Mouse (Mus musculus) embryonic facial prominence, embryonic 10.5 days (tissue): ENCODE data around the gene Tmem208. TPM values are rescaled to one million over a fixed set of nuclear protein-coding genes. Genes with fewer than 3 reads are reported as not detected.
A peak's percentile ranks its signal among the peaks of the same experiment; 100 is the strongest.

Experiments used
- DNase-seq: peaks from one replicate; pipeline ENCODE4 v3.0.0-alpha.2; 2017; ENCODE audit warnings: low spot score
- H3K27ac ChIP-seq: fragments of 300-500 bp; sonication (generic); replicated peaks from 2 replicates; pipeline ENCODE4 v1.5.1; 2016; ENCODE audit warnings: mild to moderate bottlenecking
- H3K27me3 ChIP-seq: fragments of 300-500 bp; sonication (generic); replicated peaks from 2 replicates; pipeline ENCODE4 v1.6.1; 2016; ENCODE audit warnings: low read depth, mild to moderate bottlenecking; ENCODE audit not compliant: poor library complexity, severe bottlenecking
- H3K36me3 ChIP-seq: fragments of 300-500 bp; sonication (generic); replicated peaks from 2 replicates; pipeline ENCODE4 v1.6.1; 2016; ENCODE audit warnings: mild to moderate bottlenecking, moderate library complexity
- H3K4me1 ChIP-seq: fragments of 300-500 bp; sonication (generic); 2 replicates; pipeline ENCODE4 v1.6.1; 2016
- H3K4me3 ChIP-seq: fragments of 300-500 bp; sonication (generic); 2 replicates; pipeline ENCODE4 v1.5.1; 2016; ENCODE audit warnings: mild to moderate bottlenecking, moderate library complexity
- H3K9me3 ChIP-seq: fragments of 300-500 bp; sonication (generic); 2 replicates; pipeline ENCODE4 v1.6.1; 2016; ENCODE audit warnings: mild to moderate bottlenecking
- WGBS: fragments of 180-500 bp; shearing (Covaris S2); methylation state at CpG from one replicate; pipeline ENCODE4 v1.1.7; 2016; 5-methylcytosine and 5-hydroxymethylcytosine counted together
- polyA plus RNA-seq: library from polyadenylated mRNA; unstranded; fragments of >200 nt; fragmentation: Nextera tagmentation; extraction: Ambion mirVana; gene quantifications from 2 replicates; pipeline ENCODE4 v1.2.1, GENCODE M21; 2016

The Tmem208 gene
- polyA plus RNA-seq, 1 experiment from 2014 or later: 99.4 TPM

DNA sequence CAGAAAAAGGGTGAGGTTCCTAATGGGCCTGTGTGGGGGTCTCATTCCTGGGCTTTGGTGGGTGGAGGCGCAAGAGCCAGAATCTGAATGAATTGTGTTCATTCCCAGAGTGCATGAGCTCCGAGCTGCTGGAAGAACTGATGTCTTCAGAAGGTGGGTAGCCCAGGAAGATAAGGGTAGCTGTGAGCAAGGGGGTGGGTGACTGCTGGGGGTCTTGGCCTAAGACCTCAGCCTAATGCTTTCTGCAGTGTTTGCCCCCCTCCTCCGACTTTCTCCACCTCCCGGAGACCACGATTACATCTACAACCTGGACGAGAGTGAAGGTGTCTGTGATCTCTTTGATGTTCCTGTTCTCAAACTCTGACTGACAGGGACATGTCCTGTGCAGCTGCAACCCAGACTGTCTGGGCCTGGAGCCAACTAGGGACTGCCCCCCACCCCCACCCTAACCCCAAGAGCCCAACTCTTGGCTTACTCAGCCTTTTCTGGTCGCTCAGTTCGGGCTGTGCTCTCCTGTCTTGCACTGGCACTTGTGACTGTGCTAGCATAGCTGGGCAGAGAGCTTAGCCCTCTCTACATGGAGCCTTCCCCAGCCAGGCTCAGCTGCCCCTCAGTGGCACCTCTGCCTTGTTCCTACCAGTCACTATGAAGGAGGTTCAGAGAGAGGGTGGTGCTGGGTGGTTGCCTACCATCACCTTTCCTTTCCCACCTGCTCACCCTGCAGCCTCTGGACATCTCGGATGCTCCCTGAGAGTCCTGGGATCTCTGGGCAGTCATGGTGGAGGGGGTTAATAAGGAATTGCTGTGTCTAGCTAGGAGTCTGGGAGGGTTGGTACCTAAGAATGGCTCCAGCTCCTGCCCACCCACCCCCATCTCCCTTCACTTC, 21.6 kb upstream of the Tmem208 start:
- Histone ChIP-seq H3K36me3 (peaks cover 87% of the 10 kb centered on the region), H3K27ac (no peak overlapping the region), H3K9me3 (no peaks in the 10 kb centered on the region), H3K4me3 (no peak overlapping the region), H3K4me1 (peaks cover 27% of the 10 kb centered on the region), H3K27me3 (no peaks in the 10 kb centered on the region)
- 83% methylated on average over 9 of the region's 9 CpGs for WGBS
- DNase-seq: no peak

DNA sequence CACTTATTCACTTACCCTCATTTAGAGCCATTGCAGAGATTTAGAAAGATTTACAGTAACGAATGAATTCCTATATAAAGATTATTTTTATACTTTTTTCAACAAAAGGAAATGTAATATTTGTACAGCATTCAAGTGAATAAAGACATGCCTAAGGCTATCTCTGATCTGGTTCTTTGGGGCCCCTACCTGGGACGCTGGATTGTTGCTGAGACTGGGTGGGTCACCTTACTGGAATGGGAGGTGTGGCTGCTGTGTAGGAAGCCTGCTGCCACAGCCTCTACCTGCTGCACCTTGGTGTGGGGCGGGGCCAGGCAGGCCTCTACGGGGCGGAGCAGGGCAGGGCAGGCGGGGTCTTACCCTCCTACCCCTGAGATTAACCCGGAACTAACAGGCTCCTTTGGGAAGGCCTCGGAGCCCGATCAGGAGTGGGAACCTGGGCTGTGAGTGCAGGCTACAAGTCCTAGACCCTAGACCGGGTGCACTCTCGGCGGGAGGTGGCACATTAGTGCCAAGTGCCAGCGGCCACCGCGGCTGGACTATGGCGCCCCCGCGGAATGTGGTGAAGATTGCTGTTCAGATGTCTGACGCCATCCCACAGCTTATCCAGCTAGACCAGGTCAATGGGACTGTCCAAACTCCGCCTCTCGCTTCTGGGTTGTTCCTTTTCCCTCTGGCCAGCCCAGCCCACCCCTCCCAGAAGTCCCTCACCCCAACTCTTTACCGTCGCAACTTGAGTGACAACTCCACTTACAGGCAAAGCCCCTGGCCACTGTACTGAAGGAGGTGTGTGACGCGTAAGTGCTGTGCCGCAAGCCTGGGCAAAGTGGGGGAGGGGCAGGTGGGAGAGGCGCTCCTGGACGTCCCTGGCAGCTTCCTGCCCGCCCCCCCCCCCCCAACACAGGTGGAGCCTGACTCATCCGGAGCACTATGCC, 20.7 kb upstream of the Tmem208 start, which contains the start of gene Elmo3:
Elmo3 (plus strand) TSS at position 391 of the 935 bp plus-strand sequence.
- no peaks in the 10 kb centered on the region for H3K9me3 ChIP-seq
- H3K4me3 ChIP-seq: peak within 1 kb of the TSS; percentile 53
- peaks cover 27% of the 10 kb centered on the region for H3K4me1 ChIP-seq
- H3K27ac ChIP-seq: peak within 1 kb of the TSS; percentile 80
- peaks cover 87% of the 10 kb centered on the region for H3K36me3 ChIP-seq
- peak; percentile 74 for DNase-seq
- no peaks in the 10 kb centered on the region for H3K27me3 ChIP-seq
- WGBS: 7% methylated on average over 29 of the region's 30 CpGs

DNA sequence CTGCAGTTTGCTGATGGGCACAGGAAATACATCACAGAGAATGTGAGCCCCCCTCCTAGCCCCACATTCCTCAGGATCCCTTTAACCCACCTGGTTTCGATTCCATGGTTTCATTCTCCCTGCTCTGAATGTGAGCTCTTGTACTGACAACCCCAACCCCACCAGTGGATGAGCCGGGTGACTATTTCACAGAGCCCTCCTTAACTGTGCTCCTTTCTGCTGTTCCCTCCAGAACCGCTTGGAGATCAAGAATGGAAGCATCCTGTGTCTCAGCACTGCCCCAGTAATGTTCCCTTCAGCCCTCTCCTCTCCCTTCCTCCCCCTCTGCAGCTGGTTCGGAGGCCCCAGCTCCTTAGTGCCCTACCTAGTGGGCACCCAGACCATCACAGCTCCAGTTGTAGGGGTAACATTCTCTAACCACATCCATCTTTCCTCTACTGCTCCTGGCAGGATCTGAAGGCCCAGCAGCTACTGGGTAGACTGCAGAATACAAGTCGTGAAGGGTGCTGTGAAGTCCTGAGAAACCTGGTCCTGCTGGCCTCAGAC, 19.9 kb upstream of the Tmem208 start:
- DNase-seq: no peak
- peak overlapping the region; percentile 53 for H3K4me3 ChIP-seq

DNA sequence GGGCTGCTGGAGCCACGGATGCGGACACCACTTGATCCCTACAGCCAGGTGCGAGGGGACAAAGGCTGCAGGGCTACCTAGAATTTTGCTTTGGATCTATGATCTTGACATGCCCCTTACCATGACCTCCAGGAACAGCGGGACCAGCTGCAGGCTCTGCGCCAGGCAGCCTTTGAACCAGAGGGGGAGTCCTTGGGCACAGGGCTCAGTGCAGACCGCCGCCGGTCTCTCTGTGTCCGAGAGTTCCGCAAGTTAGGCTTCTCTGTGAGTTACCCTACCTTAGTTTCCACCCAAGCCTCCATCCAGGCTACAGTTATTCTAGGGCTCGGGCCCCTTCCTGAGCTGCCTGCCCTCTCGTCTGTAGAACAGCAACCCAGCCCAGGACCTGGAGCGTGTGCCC, 18.5 kb upstream of the Tmem208 start:
- no peak for DNase-seq
- WGBS: 93% methylated on average over 13 of the region's 13 CpGs

More for the DNA sequence above, 19.9 kb upstream of the Tmem208 start:
- Histone ChIP-seq H3K36me3 (peaks cover 87% of the 10 kb centered on the region), H3K9me3 (no peaks in the 10 kb centered on the region), H3K27ac (peak overlapping the region; percentile 80), H3K27me3 (no peaks in the 10 kb centered on the region), H3K4me1 (peaks cover 27% of the 10 kb centered on the region)
- WGBS: 55% methylated on average over 5 of the region's 5 CpGs

DNA sequence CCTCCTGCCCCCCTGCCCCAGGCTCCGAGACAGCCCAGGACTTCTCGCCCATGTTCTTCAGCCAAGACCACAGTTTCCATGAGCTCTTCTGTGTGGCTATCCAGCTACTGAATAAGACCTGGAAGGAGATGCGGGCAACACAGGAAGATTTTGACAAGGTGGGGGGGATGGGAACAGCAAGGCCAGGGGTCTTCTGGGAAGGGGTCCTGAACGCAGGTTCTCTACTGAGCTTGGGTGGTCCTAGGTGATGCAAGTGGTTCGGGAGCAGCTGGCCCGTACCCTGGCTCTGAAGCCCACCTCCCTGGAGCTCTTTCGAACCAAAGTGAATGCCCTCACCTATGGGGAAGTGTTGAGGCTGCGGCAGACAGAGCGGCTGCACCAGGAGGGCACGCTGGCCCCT, 17.7 kb upstream of the Tmem208 start:
- peaks cover 27% of the 10 kb centered on the region for H3K4me1 ChIP-seq
- peaks cover 87% of the 10 kb centered on the region for H3K36me3 ChIP-seq
- 94% methylated on average over 10 of the region's 10 CpGs for WGBS
- DNase-seq: no peak
- H3K27me3 ChIP-seq: no peaks in the 10 kb centered on the region
- no peaks in the 10 kb centered on the region for H3K9me3 ChIP-seq
- H3K27ac ChIP-seq: no peak overlapping the region
- H3K4me3 ChIP-seq: no peak overlapping the region

More for the DNA sequence above, 18.5 kb upstream of the Tmem208 start:
- no peak overlapping the region for H3K4me3 ChIP-seq
- H3K9me3 ChIP-seq: no peaks in the 10 kb centered on the region
- no peak overlapping the region for H3K27ac ChIP-seq
- no peaks in the 10 kb centered on the region for H3K27me3 ChIP-seq
- H3K36me3 ChIP-seq: peaks cover 87% of the 10 kb centered on the region
- peaks cover 27% of the 10 kb centered on the region for H3K4me1 ChIP-seq

DNA sequence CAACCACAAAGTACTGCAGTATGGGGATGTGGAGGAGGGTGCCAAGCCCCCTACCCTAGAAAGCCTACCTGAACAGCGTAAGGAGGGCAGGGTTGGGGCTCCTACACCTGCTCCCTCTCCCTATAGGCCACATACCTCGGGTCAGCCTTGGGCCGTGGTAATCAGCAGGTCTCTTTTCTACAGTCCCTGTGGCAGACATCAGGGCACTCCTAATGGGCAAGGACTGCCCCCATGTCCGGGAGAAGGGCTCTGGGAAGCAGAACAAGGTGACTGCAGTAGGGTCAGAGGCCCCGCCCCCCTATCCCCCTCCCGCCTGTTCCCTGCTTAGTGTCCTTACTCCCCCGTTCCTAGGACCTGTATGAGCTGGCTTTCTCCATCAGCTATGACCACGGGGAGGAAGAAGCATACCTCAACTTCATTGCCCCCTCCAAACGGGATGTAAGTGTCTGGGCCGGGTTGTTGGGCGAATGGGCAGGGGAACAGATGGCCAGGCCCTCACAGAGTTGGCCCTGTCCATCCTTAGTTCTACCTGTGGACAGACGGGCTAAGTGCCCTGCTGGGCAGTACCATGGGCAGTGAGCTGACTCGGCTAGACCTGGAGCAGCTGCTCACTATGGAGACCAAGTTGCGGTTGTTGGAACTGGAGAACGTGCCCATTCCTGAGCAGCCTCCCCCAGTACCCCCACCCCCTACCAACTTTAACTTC, 16.9 kb upstream of the Tmem208 start:
- H3K4me3 ChIP-seq: no peak overlapping the region
- WGBS: 80% methylated on average over 15 of the region's 15 CpGs
- H3K36me3 ChIP-seq: peaks cover 87% of the 10 kb centered on the region
- peaks cover 32% of the 10 kb centered on the region for H3K4me1 ChIP-seq
- no peaks in the 10 kb centered on the region for H3K27me3 ChIP-seq
- no peaks in the 10 kb centered on the region for H3K9me3 ChIP-seq
- no peak overlapping the region for H3K27ac ChIP-seq
- no peak for DNase-seq

DNA sequence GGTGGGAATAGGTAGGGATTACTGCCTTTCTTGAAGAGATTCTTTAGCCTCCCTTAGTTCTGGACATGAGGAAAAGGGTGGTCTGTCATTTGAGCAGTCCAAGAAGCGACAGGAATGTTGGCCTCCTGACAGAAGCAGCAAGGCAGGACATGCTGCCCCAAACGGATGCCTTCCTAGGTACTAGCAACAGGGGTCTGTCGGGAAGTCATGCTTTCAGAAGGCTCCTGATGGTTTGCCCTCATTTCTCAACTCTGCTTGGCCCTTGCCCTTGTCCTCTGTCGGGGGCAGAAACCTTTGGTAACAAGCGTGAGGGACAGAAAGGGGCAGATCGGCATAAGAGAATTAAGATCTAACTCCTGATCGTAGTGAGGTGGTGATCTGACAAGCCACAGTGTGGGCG, 16.0 kb upstream of the Tmem208 start:
- no peak overlapping the region for H3K4me3 ChIP-seq
- H3K9me3 ChIP-seq: no peaks in the 10 kb centered on the region
- WGBS: 87% methylated on average over 8 of the region's 8 CpGs
- H3K4me1 ChIP-seq: peaks cover 24% of the 10 kb centered on the region
- no peaks in the 10 kb centered on the region for H3K27me3 ChIP-seq
- no peak for DNase-seq
- H3K27ac ChIP-seq: no peak overlapping the region
- peaks cover 88% of the 10 kb centered on the region for H3K36me3 ChIP-seq

DNA sequence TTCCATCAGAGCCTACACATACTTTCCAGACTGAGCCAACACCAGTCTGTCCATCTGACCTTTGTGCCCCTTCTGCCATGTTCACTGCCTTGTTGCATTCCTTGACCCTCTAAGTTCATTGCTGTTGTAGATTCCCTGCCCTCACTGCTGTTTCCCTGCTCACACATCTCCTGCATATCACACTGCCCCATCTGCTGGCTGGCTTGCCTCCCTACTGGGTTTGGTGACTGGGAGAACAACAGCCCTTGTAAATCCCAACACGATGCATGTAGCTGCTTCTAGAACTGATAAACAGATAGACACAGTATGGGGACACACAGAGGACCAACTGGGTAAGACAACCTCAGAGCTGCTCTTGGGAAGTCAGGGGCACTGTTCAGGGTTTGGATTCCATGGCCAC, 14.4 kb upstream of the Tmem208 start:
- 80% methylated on average over 1 of the region's 1 CpGs for WGBS
- Histone ChIP-seq H3K27ac (no peak overlapping the region), H3K27me3 (no peaks in the 10 kb centered on the region), H3K4me1 (peaks cover 8% of the 10 kb centered on the region), H3K36me3 (peaks cover 100% of the 10 kb centered on the region), H3K9me3 (no peaks in the 10 kb centered on the region), H3K4me3 (no peak overlapping the region)
- no peak for DNase-seq

DNA sequence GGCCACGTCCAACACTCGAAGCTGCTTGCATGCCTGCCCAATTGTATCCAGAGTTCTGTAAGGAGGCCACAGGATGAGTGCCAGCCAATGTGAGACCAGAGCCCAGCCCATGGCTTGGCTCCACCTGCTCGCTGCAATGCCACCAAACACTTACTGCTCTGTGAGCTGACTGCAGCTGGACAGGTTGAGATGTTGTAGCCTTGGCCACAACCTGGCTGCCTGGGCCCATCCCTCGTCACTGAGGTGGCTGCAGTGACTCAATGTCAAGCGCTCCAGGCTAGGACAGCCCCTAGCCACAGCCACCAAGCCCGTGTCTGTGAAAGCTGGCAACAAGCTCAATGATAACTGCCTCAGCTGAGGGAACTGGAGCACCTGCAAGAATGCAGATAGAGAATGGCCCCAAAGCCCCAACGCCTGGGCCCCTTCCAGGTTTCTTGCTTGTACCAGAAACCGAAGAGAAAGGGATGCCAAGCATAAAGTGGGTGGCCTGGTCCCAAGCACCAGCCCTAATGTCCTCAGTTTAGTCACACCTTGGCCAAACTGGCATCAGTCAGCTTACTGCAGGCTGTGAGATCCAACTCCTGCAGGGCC, 13.2 kb upstream of the Tmem208 start:
- Histone ChIP-seq H3K27ac (no peak overlapping the region), H3K27me3 (no peaks in the 10 kb centered on the region), H3K4me1 (peaks cover 6% of the 10 kb centered on the region), H3K9me3 (no peaks in the 10 kb centered on the region), H3K36me3 (peaks cover 93% of the 10 kb centered on the region), H3K4me3 (no peak overlapping the region)
- 90% methylated on average over 8 of the region's 8 CpGs for WGBS
- no peak for DNase-seq

DNA sequence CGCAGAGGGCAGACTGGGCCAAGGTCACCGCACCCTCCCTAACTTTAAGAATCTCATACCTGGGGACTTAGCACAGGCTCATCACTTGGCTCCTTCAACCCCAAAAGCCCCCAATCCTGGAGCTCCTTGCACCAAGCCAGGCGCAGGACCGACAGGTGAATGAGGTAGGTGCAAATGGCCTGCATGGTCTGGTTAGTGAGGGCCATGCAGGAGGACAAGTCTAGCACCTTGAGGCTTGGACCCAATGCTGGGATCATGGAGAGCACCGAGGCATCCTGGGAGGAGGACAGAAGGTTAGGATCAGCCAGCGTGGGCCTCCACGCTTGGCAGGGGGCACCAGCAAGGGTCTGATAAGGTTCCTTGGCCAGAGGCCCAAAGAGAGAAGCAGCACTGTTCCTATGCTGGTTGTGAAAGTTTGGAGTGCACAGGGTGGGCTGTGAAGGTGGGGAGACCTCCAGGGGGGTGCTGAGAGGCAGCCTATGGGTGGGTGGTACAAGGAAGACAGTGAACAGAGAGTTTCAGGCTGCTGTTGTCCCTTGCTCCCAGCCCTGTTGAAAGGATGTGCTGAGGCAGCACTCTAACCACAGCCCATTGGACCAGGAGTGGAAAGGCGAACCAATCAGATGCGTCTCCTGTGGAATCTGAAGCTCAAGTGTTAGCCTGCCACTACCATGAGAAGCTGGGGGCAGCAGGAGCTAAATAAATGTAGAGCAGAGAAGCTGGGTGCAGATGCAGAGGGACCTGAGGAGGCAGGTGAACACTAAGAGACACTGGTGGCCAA, 12.3 kb upstream of the Tmem208 start:
- Histone ChIP-seq H3K36me3 (peaks cover 93% of the 10 kb centered on the region), H3K9me3 (no peaks in the 10 kb centered on the region), H3K4me3 (no peak overlapping the region), H3K27me3 (no peaks in the 10 kb centered on the region), H3K4me1 (peaks cover 6% of the 10 kb centered on the region), H3K27ac (0 out of 2 replicates have a peak overlapping the region, but pooled peaks have one; percentile 25)
- DNase-seq: no peak
- 79% methylated on average over 9 of the region's 9 CpGs for WGBS
